Mouse (Mus musculus) adrenal gland, postnatal 36 days (tissue): Measurements from ENCODE around the gene Ifih1. TPM values are rescaled to one million over a fixed set of nuclear protein-coding genes. Genes with fewer than 3 reads are reported as not detected.

Experiments
- DNase-seq, 2 experiments: peaks; one replicate each; pipeline ENCODE4 v3.0.0; 2021; ENCODE audit warnings: mixed read lengths in 1 of 2
- total RNA-seq, 2 experiments: library from RNA; stranded (reverse); gene quantifications; 2 replicates each; pipeline ENCODE4 v1.2.3; 2021

Ifih1 gene
- total RNA-seq, 2 experiments from 2014 or later, result 9.6 to 21.9 TPM

GRCm38 (mm10) chr2:62549131-62549530 is 96.9 kb downstream of the Ifih1 start:
- DNase-seq, result no peak

DNA sequence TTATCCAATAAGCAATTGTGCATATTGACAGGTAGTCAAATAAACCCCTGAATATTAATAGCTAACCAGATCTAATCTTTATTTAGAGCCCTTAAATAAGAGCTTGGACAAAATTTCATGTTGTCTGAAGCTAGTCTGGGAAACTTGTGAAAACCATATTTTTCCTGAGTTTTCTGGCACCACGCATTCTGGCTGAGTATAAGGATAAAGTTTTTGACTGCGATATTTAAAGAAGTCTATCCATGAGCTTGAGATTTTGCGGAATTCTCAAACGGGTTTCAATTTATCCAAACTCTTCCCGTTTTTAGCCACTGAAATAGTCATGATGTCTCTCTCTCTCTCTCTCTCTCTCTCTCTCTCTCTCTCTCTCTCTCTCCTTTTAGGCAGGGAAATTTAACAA is 98.0 kb downstream of the Ifih1 start:
- no peak for DNase-seq

Other genes with a start within 250 kb of the Ifih1 start
- 1 to 10 TPM; 3.8 to 3.9 TPM for gene Dpp4, start 234.0 kb downstream of the Ifih1 start, total RNA-seq
- gene Gcg, start 162.6 kb downstream of the Ifih1 start, total RNA-seq, result not detected
- 1 to 10 TPM; 2.7 to 3.0 TPM for gene Fap, start 72.2 kb downstream of the Ifih1 start, total RNA-seq
- 1 to 10 TPM; 2.0 to 5.8 TPM for gene Gca, start 18.0 kb upstream of the Ifih1 start, total RNA-seq